Mouse (Mus musculus): ENCODE results near the gene Mdm2.

GRCm38 (mm10) chr10:117679029-117679686 is 31.4 kb downstream of the Mdm2 start:
- TF ChIP-seq CTCF (IDR thresholded peaks at IDR 0.05) (no peak), POLR2A (IDR thresholded peaks at IDR 0.05; ENCODE audit: insufficient read depth, low read depth, low read length) (no peak), EP300 (IDR thresholded peaks at IDR 0.05; ENCODE audit: insufficient read depth, low read depth, low read length) (no peak)
